Mouse (Mus musculus) C2C12 (cell line): ENCODE data around the gene Nr4a2.
A peak's percentile ranks its signal among the peaks of the same experiment; 100 is the strongest.

ENCODE experiments used
- CEBPB ChIP-seq: IDR thresholded peaks from one replicate; pipeline ENCODE4 v1.6.1; 2011; ENCODE audit warnings: low read depth, mild to moderate bottlenecking, control low read depth, moderate library complexity
- CTCF ChIP-seq: IDR thresholded peaks from one replicate; pipeline ENCODE4 v1.5.1; 2011; ENCODE audit not compliant: control insufficient read depth, insufficient read depth, insufficient read length
- FOSL1 ChIP-seq: IDR thresholded peaks from one replicate; pipeline ENCODE4 v1.8.0; 2011; ENCODE audit warnings: mild to moderate bottlenecking, low read length; ENCODE audit not compliant: poor library complexity, insufficient read depth, severe bottlenecking
- MAX ChIP-seq: IDR thresholded peaks from one replicate; pipeline ENCODE4 v1.6.1; 2011; ENCODE audit warnings: mild to moderate bottlenecking, control low read depth
- MYOD1 ChIP-seq: IDR thresholded peaks from one replicate; pipeline ENCODE4 v1.6.1; 2011; ENCODE audit warnings: low read depth; ENCODE audit not compliant: control insufficient read depth, insufficient read length
- MYOG ChIP-seq: IDR thresholded peaks from one replicate; pipeline ENCODE4 v1.6.1; 2011; ENCODE audit not compliant: control insufficient read depth, insufficient read length; ENCODE audit errors: extremely low read depth
- USF1 ChIP-seq: IDR thresholded peaks from one replicate; pipeline ENCODE4 v1.6.1; 2011; ENCODE audit warnings: low read depth, mild to moderate bottlenecking, control low read depth, moderate library complexity

DNA sequence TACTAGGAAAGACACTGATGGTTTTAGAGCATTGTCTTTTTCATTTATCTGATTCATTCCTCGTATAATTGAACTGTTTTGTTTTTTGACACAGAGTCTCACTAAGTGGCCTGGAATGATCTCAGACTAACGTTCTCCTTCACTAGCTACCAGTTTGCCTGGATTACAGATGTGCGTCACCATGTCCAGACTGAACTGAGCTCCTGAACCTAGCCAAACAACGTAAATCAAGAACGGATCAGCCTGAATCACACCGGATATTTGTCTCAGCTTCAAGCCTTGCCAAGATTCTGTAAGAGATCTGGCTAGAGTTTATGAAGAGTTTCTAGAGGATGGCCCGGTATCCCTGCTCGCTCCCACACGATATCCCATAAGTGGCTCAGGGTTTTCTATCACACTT is 33.0 kb upstream of the Nr4a2 start:
- no peak for TF ChIP-seq CTCF
- no peak for TF ChIP-seq USF1
- peak; percentile 15 for TF ChIP-seq MAX
- no peak for TF ChIP-seq CEBPB
- TF ChIP-seq FOSL1: peak; percentile 17
- TF ChIP-seq MYOD1: no peak
- no peak for TF ChIP-seq MYOG
